Mouse (Mus musculus) heart, embryonic 12.5 days (tissue): ENCODE results near the gene Hfe. TPM values are rescaled to one million over a fixed set of nuclear protein-coding genes. Genes with fewer than 3 reads are reported as not detected.
A peak's percentile ranks its signal among the peaks of the same experiment; 100 is the strongest.
"Not testable (repeated sequence)": the region's sequence is repeated elsewhere in the genome, so short reads cannot be mapped to it uniquely, and the experiment has no call there.

ENCODE experiments used
- ATAC-seq: fragments of 200-750 bp; cut with Nextera tagmentation; 2 replicates; pipeline ENCODE4 v1.8.0; 2017; ENCODE audit warnings: moderate TSS enrichment, moderate library complexity; ENCODE audit not compliant: insufficient number of reproducible peaks, low FRiP score
- H3K27ac ChIP-seq: fragments of 300-500 bp; sonication (generic); 2 replicates; pipeline ENCODE4 v1.5.1; 2016; ENCODE audit warnings: mild to moderate bottlenecking, moderate library complexity; ENCODE audit not compliant: poor library complexity, severe bottlenecking
- H3K27me3 ChIP-seq: fragments of 300-500 bp; sonication (generic); replicated peaks from 2 replicates; pipeline ENCODE4 v1.6.1; 2016; ENCODE audit warnings: mild to moderate bottlenecking, moderate library complexity
- H3K36me3 ChIP-seq: fragments of 300-500 bp; sonication (generic); 2 replicates; pipeline ENCODE4 v1.6.1; 2016; ENCODE audit warnings: mild to moderate bottlenecking, moderate library complexity
- H3K4me1 ChIP-seq: fragments of 300-500 bp; sonication (generic); replicated peaks from 2 replicates; pipeline ENCODE4 v1.6.1; 2016; ENCODE audit warnings: mild to moderate bottlenecking
- H3K4me2 ChIP-seq: fragments of 300-500 bp; sonication (generic); 2 replicates; pipeline ENCODE4 v1.6.1; 2016; ENCODE audit warnings: mild to moderate bottlenecking, moderate library complexity
- H3K4me3 ChIP-seq: fragments of 300-500 bp; sonication (generic); 2 replicates; pipeline ENCODE4 v1.5.1; 2016; ENCODE audit warnings: mild to moderate bottlenecking
- H3K9ac ChIP-seq: fragments of 300-500 bp; sonication (generic); 2 replicates; pipeline ENCODE4 v1.6.1; 2016; ENCODE audit warnings: mild to moderate bottlenecking, moderate library complexity
- H3K9me3 ChIP-seq: fragments of 300-500 bp; sonication (generic); replicated peaks from 2 replicates; pipeline ENCODE4 v1.6.1; 2016; ENCODE audit warnings: mild to moderate bottlenecking, moderate library complexity
- WGBS: fragments of 180-500 bp; shearing (Covaris S2); methylation state at CpG from one replicate; pipeline ENCODE4 v1.1.7; 2016; 5-methylcytosine and 5-hydroxymethylcytosine counted together
- polyA plus RNA-seq: library from polyadenylated mRNA; unstranded; fragments of >200 nt; fragmentation: Nextera tagmentation; extraction: Ambion mirVana; gene quantifications from 2 replicates; pipeline ENCODE4 v1.2.1, GENCODE M21; 2016

Hfe gene
- polyA plus RNA-seq, 1 experiment from 2014 or later, result 10.5 TPM

DNA sequence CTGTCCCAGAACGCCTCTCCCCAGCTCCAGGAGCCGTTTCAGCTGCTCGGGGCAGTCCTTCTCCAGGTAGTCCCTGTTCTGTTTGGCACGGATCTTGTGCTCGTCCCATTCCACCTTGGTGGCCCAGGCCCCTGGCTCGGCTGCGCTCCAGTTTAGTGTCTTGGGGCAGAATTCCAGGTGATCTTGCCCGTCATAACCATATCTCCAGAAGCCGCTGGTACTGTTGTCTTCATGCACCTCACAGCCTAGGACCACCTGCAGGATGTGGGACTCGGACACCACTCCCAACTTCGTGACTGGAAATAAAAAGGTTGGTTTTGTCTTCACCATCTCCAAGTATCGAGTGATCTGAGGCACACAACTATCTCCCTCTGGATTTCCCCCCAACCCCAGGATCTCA is 3.9 kb downstream of the Hfe start:
- H3K27ac ChIP-seq, result no peak overlapping the region
- 0 out of 2 replicates have a peak, but pooled peaks cover 3% of the 10 kb centered on the region for H3K27me3 ChIP-seq
- H3K9me3 ChIP-seq, result no peaks in the 10 kb centered on the region
- peaks cover 29% of the 10 kb centered on the region for H3K4me1 ChIP-seq
- no peak for ATAC-seq
- no peaks in the 10 kb centered on the region for H3K36me3 ChIP-seq
- H3K9ac ChIP-seq, result no peak overlapping the region
- H3K4me2 ChIP-seq, result no peak overlapping the region
- no peak overlapping the region for H3K4me3 ChIP-seq
- 84% methylated on average over 12 of the region's 12 CpGs for WGBS

DNA sequence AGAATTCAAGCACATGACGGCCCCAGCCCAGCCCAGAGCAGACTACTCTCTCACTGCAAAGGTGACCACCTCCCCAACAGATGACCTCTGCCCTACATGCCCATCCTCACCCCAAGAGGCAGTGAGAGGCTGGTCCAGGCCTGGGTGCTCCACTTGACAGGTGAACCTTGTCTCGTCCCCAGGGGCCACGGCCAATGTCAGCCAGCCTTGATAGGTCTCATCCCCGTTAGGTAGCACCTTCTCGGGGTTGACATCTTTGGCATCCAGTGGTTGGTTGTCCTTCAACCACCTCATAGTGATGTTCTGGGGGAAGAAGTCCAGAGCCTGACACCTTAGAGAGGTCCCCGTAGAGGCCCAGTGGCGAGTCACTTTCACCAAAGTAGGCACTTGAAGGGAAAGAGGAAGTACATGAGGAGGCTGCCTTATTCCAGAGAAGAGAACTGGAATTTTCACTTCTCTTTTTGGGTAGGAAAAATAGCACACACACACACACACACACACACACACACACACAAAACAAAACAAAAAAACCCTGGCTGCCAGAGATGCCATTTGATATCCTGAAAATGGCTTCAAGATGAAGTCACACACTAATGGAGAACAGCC is 4.8 kb downstream of the Hfe start:
- Histone ChIP-seq H3K4me2 (no peak overlapping the region), H3K9me3 (no peaks in the 10 kb centered on the region), H3K9ac (no peak overlapping the region), H3K4me3 (no peak overlapping the region), H3K4me1 (peaks cover 28% of the 10 kb centered on the region), H3K27me3 (0 out of 2 replicates have a peak, but pooled peaks cover 3% of the 10 kb centered on the region), H3K27ac (no peak overlapping the region), H3K36me3 (no peaks in the 10 kb centered on the region)
- WGBS, result 75% methylated on average over 7 of the region's 7 CpGs
- no peak for ATAC-seq

GRCm38 (mm10) chr13:23702801-23703200 is 7.9 kb downstream of the Hfe start:
- not testable (repeated sequence) for H3K4me3 ChIP-seq, H3K27ac ChIP-seq, H3K9ac ChIP-seq, H3K36me3 ChIP-seq, ATAC-seq, H3K27me3 ChIP-seq, H3K4me2 ChIP-seq, H3K9me3 ChIP-seq, H3K4me1 ChIP-seq
- 78% methylated on average over 2 of the region's 2 CpGs for WGBS

DNA sequence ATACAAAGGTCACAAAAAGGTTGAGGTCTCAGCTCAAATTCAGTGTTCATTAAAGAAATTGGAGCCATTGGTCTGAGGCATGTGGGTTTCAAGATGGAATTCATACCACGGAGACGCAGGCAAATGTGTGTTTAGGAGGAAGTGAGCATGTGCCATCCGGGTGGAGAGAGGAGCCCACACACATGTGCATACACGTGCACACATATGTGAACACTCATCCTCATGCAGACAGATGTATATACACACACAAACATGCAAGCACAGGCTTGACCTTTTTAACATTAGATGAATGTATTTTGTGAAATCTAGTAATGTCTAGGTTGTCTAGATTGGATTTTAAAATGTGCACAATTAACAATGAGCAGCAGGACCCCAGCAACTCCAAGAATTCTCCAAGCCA is 8.4 kb downstream of the Hfe start:
- Histone ChIP-seq H3K4me2 (no peak overlapping the region), H3K9me3 (no peaks in the 10 kb centered on the region), H3K36me3 (no peaks in the 10 kb centered on the region), H3K27me3 (0 out of 2 replicates have a peak, but pooled peaks cover 3% of the 10 kb centered on the region), H3K4me1 (0 out of 2 replicates have a peak, but pooled peaks cover 3% of the 10 kb centered on the region), H3K4me3 (no peak overlapping the region), H3K9ac (no peak overlapping the region), H3K27ac (no peak overlapping the region)
- WGBS, result 73% methylated on average over 4 of the region's 4 CpGs
- ATAC-seq, result no peak

GRCm38 (mm10) chr13:23700786-23701520 is 9.7 kb downstream of the Hfe start:
- ATAC-seq, result peak; percentile 65
- Histone ChIP-seq H3K36me3 (no peaks in the 10 kb centered on the region), H3K4me2 (no peak overlapping the region), H3K9ac (no peak overlapping the region), H3K27me3 (0 out of 2 replicates have a peak, but pooled peaks cover 3% of the 10 kb centered on the region), H3K9me3 (no peaks in the 10 kb centered on the region), H3K4me3 (no peak overlapping the region), H3K27ac (no peak overlapping the region), H3K4me1 (peaks cover 7% of the 10 kb centered on the region; the same call in 1 of the 2 replicates)
- WGBS, result 16% methylated on average over 8 of the region's 8 CpGs

DNA sequence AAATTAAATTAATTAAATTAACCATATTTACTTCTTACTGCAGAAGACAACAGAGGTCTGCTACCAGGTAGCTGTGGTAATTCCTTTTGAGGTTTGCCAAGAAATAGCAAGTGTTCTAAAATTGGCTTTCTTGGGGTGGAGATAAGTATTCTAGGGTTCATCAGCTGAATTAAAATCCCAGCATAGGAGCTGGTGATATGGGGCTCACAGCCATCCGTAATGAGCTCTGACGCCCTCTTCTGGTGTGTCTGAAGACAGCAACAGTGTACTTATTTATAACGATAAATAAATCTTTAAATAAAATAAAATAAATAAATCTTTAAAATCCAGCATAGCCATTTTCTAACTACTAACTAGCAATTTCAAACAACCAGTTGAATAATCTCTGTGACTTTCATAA is 10.9 kb downstream of the Hfe start:
- Histone ChIP-seq H3K27me3 (0 out of 2 replicates have a peak, but pooled peaks cover 3% of the 10 kb centered on the region), H3K9ac (no peak overlapping the region), H3K9me3 (no peaks in the 10 kb centered on the region), H3K4me3 (no peak overlapping the region), H3K4me1 (peaks cover 13% of the 10 kb centered on the region), H3K27ac (no peak overlapping the region), H3K4me2 (no peak overlapping the region), H3K36me3 (no peaks in the 10 kb centered on the region)
- ATAC-seq, result no peak
- WGBS, result 60% methylated on average over 3 of the region's 3 CpGs

DNA sequence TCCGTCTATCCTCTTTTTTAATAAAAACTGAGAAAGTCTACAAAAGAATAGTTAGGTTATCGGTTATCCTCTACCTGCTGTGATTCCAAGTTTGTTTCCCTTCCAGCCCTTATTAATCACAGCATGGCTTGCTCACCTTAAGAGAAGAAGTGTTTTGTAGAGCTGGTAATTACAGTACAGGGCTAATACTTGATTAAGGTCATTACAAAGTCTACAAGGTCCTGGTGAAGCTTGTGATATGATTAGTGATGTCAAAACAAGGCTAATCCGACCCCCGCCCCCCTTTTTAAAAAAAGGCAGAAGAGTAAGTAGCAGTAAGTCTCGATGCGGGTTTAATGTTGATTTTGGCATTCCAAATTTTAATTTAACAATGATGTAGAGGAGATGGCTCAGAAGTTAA is 11.7 kb downstream of the Hfe start:
- peaks cover 13% of the 10 kb centered on the region for H3K4me1 ChIP-seq
- H3K27me3 ChIP-seq, result 0 out of 2 replicates have a peak, but pooled peaks cover 3% of the 10 kb centered on the region
- no peaks in the 10 kb centered on the region for H3K9me3 ChIP-seq
- H3K27ac ChIP-seq, result peak overlapping the region; percentile 38; the same call in 1 of the 2 replicates
- no peak overlapping the region for H3K4me3 ChIP-seq
- 68% methylated on average over 6 of the region's 6 CpGs for WGBS
- no peaks in the 10 kb centered on the region for H3K36me3 ChIP-seq
- no peak overlapping the region for H3K9ac ChIP-seq
- H3K4me2 ChIP-seq, result no peak overlapping the region
- ATAC-seq, result no peak

DNA sequence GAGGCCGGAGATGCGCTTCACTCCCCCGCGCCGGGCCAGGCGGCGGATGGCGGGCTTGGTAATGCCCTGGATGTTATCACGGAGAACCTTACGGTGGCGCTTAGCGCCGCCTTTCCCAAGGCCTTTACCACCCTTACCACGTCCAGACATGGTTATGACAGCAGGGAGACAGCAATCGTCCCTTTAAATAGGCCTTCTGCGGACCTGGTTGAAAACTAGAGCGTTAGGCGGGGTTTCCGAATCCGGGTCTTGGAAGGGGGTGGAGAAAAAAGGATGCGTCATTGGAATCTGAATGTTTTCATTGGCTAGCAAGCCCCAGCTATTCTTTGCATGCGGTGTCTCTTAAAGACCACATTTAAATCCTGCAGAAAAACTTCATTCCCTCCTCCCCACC is 12.4 kb downstream of the Hfe start, which contains the start of gene Hist1h4c:
Gene Hist1h4c, minus strand, starts transcription at position 155 of the 394 bp plus-strand sequence.
- Histone ChIP-seq H3K27me3 (0 out of 2 replicates have a peak, but pooled peaks cover 2% of the 10 kb centered on the region), H3K9ac (peak within 1 kb of the TSS; percentile 81)
- peak; percentile 93 for ATAC-seq

GRCm38 (mm10) chr13:23697491-23698299 is 13.0 kb downstream of the Hfe start:
- H3K9ac ChIP-seq, result peak overlapping the region; percentile 81
- peak overlapping the region; percentile 52 for H3K4me3 ChIP-seq
- under 1% methylated on average over 30 of the region's 32 CpGs for WGBS
- H3K36me3 ChIP-seq, result no peaks in the 10 kb centered on the region
- peaks cover 13% of the 10 kb centered on the region for H3K4me1 ChIP-seq
- H3K27ac ChIP-seq, result peak overlapping the region; percentile 87
- peak overlapping the region; percentile 85 for H3K4me2 ChIP-seq
- no peaks in the 10 kb centered on the region for H3K9me3 ChIP-seq
- no peaks in the 10 kb centered on the region for H3K27me3 ChIP-seq
- ATAC-seq, result peak; percentile 22; the same call in 1 of the 2 replicates

More for the DNA sequence above, 12.4 kb downstream of the Hfe start, which contains the start of gene Hist1h4c:
- under 1% methylated on average over 22 of the region's 22 CpGs for WGBS
- Histone ChIP-seq H3K4me1 (peaks cover 13% of the 10 kb centered on the region), H3K9me3 (no peaks in the 10 kb centered on the region), H3K27ac (peak within 1 kb of the TSS; percentile 87), H3K4me2 (peak within 1 kb of the TSS; percentile 85), H3K36me3 (no peaks in the 10 kb centered on the region), H3K4me3 (peak within 1 kb of the TSS; percentile 52)

GRCm38 (mm10) chr13:23696061-23696474 is 14.6 kb downstream of the Hfe start:
- Histone ChIP-seq H3K4me3 (no peak overlapping the region), H3K4me2 (peak overlapping the region; percentile 38), H3K27ac (no peak overlapping the region), H3K9me3 (no peaks in the 10 kb centered on the region), H3K4me1 (peaks cover 13% of the 10 kb centered on the region), H3K27me3 (no peaks in the 10 kb centered on the region), H3K36me3 (no peaks in the 10 kb centered on the region), H3K9ac (no peak overlapping the region)
- ATAC-seq, result no peak
- 51% methylated on average over 15 of the region's 15 CpGs for WGBS

DNA sequence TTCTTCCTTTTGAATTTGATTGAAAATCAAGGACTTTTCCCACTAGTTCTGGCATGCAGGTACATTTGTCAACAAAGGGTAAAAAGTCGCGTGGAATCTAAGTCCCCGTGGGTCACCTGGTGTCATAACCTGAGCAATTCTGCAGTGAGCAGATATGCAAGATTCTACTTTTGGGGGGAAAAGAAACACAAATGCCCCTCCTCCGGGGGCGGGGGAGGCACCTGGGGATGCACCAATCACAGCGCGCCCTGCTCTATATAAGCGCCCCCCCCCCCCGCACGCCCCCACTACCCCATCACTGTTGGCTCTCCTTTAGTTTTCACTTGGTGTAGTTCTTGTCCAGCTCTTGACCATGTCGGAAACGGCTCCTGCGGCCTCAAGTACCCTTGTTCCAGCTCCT is 15.1 kb downstream of the Hfe start, which contains the start of gene Hist1h1t:
Gene Hist1h1t, plus strand, starts transcription at position 301 of the 400 bp plus-strand sequence.
- Histone ChIP-seq H3K9me3 (no peaks in the 10 kb centered on the region), H3K36me3 (no peaks in the 10 kb centered on the region), H3K9ac (no peak within 1 kb of the TSS), H3K4me3 (no peak within 1 kb of the TSS), H3K4me2 (peak within 1 kb of the TSS; percentile 38), H3K4me1 (peaks cover 14% of the 10 kb centered on the region), H3K27ac (no peak within 1 kb of the TSS), H3K27me3 (no peaks in the 10 kb centered on the region)
- WGBS, result 45% methylated on average over 12 of the region's 13 CpGs
- no peak for ATAC-seq
